Mouse (Mus musculus) intestine, embryonic 16.5 days (tissue): ENCODE measurements around the gene Rap1a. TPM values are rescaled to one million over a fixed set of nuclear protein-coding genes. Genes with fewer than 3 reads are reported as not detected.
"Not testable (repeated sequence)": the region's sequence is repeated elsewhere in the genome, so short reads cannot be mapped to it uniquely, and the experiment has no call there.

Experiments used
- ATAC-seq: fragments of 200-750 bp; cut with Nextera tagmentation; 2 replicates; pipeline ENCODE4 v1.8.0; 2017; ENCODE audit warnings: moderate TSS enrichment, moderate library complexity
- H3K27ac ChIP-seq: fragments of 300-500 bp; sonication (generic); 2 replicates; pipeline ENCODE4 v1.5.1; 2014; ENCODE audit warnings: mild to moderate bottlenecking, low read length
- H3K27me3 ChIP-seq: fragments of 300-500 bp; sonication (generic); replicated peaks from 2 replicates; pipeline ENCODE4 v1.6.1; 2014; ENCODE audit warnings: low read length, control low read depth, mixed read lengths; ENCODE audit not compliant: control insufficient read depth, insufficient read depth
- H3K36me3 ChIP-seq: fragments of 300-500 bp; sonication (generic); 2 replicates; pipeline ENCODE4 v1.6.1; 2014; ENCODE audit warnings: low read length, control low read depth; ENCODE audit not compliant: control insufficient read depth, insufficient read depth
- H3K4me1 ChIP-seq: fragments of 300-500 bp; sonication (generic); 2 replicates; pipeline ENCODE4 v1.6.1; 2014; ENCODE audit warnings: low read length, control low read depth, mixed read lengths; ENCODE audit not compliant: control insufficient read depth, insufficient read depth
- H3K4me2 ChIP-seq: fragments of 300-500 bp; sonication (generic); 2 replicates; pipeline ENCODE4 v1.6.1; 2014; ENCODE audit warnings: low read depth, low read length, control low read depth
- H3K4me3 ChIP-seq: fragments of 300-500 bp; sonication (generic); 2 replicates; pipeline ENCODE4 v1.5.1; 2014; ENCODE audit warnings: mild to moderate bottlenecking, low read length
- H3K9ac ChIP-seq: fragments of 300-500 bp; sonication (generic); 2 replicates; pipeline ENCODE4 v1.6.1; 2014; ENCODE audit warnings: low read depth, low read length
- H3K9me3 ChIP-seq: fragments of 300-500 bp; sonication (generic); 2 replicates; pipeline ENCODE4 v1.6.1; 2016; ENCODE audit warnings: low read length, control low read depth; ENCODE audit not compliant: control insufficient read depth
- WGBS: fragments of 180-500 bp; shearing (Covaris S2); extraction: QIAGEN DNeasy Blood & Tissue Kit; methylation state at CpG from one replicate; pipeline ENCODE4 v1.1.7; 2014; 5-methylcytosine and 5-hydroxymethylcytosine counted together
- polyA plus RNA-seq: library from polyadenylated mRNA; unstranded; fragments of >200 nt; fragmentation: Nextera tagmentation; extraction: Ambion mirVana; gene quantifications from 2 replicates; pipeline ENCODE4 v1.2.1, GENCODE M21; 2015

Gene Rap1a
- polyA plus RNA-seq, 1 experiment from 2014 or later = 107 TPM

DNA sequence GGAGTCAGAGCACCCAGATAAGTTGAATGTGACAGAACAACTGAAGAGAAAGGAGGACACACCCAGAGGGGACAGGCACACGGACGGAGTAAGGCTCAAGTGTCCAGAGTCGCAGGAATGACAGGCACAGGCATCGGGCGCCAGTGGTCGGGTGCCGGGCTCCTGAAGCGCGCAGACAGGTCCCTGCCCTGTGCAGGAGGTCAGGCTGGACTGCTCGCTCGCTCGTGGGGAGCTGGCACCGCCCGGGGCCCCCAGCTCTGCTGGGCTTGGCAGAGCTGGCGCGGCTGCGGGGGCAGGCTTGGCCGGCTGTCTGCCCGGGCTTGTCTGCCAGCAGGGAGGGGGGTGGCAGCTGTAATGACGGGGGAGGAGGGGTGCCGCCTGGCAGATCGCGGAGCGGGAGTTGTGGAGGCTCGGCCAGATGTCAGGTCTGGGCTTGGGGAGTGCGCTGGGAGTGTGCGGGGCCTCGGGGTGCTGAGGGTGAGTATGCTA, 96.0 kb downstream of the Rap1a start:
- H3K4me1 ChIP-seq = peaks cover 14% of the 10 kb centered on the region
- peak overlapping the region; percentile 73 for H3K9ac ChIP-seq
- H3K36me3 ChIP-seq = no peaks in the 10 kb centered on the region
- 0 out of 2 replicates have a peak overlapping the region, but pooled peaks have one; percentile 17 for H3K27ac ChIP-seq
- 0% methylated on average over 28 of the region's 28 CpGs for WGBS
- no peaks in the 10 kb centered on the region for H3K9me3 ChIP-seq
- peaks cover 7% of the 10 kb centered on the region for H3K27me3 ChIP-seq
- H3K4me3 ChIP-seq = peak overlapping the region; percentile 63
- peak; percentile 59 for ATAC-seq
- peak overlapping the region; percentile 96 for H3K4me2 ChIP-seq

DNA sequence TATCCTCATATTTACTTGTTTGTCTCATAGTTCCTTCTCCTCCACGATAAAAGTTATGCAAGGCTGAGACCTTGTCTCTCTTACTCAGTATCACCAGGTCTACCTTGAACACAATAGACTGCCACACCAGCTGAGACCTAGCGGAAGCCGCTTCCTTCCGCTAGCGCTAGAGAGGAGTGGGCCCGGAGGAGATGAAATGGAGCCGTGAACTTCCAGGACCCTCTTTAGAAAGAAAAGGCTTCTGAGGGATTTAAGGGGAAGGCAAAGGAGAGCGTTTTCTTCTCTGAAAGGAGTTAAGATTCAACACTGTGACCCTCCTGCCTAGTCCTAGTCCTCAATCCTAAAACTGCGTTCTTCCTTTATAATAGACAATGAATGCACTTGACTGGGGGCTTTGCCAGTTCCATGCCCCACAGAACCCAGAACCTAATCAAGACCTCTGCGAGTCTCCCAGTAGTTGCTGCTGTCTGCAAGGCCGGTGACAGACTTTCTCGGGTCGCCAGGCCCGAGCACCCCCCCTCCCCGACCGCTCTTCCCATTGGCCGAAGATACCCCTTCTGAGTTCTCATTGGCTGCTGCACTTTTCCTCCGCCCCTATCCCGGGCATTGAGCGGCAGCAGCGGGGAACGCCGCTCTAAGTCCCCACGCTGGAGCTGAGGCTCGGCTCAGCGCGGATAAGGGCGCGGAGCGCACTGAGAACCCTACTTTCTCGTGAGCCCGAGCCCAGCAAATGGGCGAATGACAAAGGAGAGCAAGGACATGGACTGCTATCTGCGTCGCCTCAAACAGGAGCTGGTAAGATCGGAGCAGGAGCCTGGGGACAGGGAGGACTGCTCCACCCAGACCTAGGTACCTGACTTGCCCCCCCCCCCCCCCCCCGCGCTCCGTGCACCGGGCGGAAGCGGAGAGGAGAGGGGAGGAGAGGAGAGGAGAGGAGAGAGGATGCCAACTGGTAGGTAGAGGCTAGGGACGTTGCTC, 96.8 kb downstream of the Rap1a start, which contains the start of gene Inka2:
TSS of gene Inka2 (plus strand) at position 569 of the 978 bp plus-strand sequence.
- Histone ChIP-seq H3K9ac (peak within 1 kb of the TSS; percentile 73), H3K27me3 (peaks cover 7% of the 10 kb centered on the region), H3K4me2 (peak within 1 kb of the TSS; percentile 96), H3K4me3 (peak within 1 kb of the TSS; percentile 63), H3K27ac (peak within 1 kb of the TSS; percentile 17; the same call in 1 of the 2 replicates), H3K4me1 (peaks cover 14% of the 10 kb centered on the region), H3K9me3 (no peaks in the 10 kb centered on the region), H3K36me3 (no peaks in the 10 kb centered on the region)
- peak; percentile 97 for ATAC-seq
- WGBS = 6% methylated on average over 37 of the region's 43 CpGs

DNA sequence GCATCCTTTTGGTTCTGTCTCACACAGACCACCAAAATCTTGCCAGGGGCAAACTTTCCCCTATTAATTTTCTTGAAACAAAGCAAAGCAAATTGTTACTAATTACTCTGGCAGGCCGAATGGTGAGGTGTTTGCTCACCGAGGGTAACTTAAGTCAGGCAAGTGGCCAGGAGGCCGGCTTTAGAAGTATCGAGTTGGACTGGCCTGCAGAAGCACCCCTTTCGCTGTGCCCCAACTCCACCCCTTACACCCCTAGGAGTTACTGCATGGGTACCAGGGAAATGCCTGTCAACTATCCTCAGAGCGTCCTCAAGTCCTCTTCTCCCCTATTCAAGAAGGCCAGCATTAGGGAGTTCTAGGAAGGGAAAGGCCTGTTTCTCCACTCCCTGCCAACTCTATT, 97.6 kb downstream of the Rap1a start:
- no peak overlapping the region; the same call in 1 of the 2 replicates for H3K4me2 ChIP-seq
- no peak for ATAC-seq
- no peak overlapping the region for H3K9ac ChIP-seq
- H3K4me1 ChIP-seq = peaks cover 14% of the 10 kb centered on the region
- no peak overlapping the region for H3K27ac ChIP-seq
- H3K9me3 ChIP-seq = no peaks in the 10 kb centered on the region
- H3K27me3 ChIP-seq = peaks cover 7% of the 10 kb centered on the region
- H3K36me3 ChIP-seq = no peaks in the 10 kb centered on the region
- H3K4me3 ChIP-seq = no peak overlapping the region
- 63% methylated on average over 6 of the region's 6 CpGs for WGBS

DNA sequence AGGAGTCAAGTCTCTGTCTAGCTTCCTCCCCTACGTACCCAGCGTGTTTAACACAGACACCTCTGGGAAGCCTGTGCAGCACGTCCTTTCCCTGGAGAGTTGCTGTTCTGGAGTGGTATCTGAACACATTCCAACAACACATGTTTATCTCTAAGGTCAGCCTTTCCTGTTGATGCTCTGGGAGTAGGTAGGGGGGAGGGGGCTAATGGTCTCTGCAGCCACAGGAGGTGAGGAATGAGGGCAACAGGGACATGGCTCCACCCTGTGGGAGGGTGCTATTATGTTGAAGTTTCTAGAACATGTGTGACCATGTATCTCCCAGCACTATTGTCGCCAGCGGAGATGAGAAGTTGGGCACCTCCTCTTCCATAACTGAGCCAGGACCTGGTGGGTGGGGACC, 99.7 kb downstream of the Rap1a start:
- ATAC-seq = no peak
- WGBS = 41% methylated on average over 5 of the region's 5 CpGs

GRCm38 (mm10) chr3:105700786-105701185, 100.3 kb downstream of the Rap1a start:
- H3K36me3 ChIP-seq, H3K4me2 ChIP-seq, H3K27me3 ChIP-seq, H3K9ac ChIP-seq, ATAC-seq, H3K4me3 ChIP-seq, H3K27ac ChIP-seq, H3K9me3 ChIP-seq: not testable (repeated sequence)
- WGBS = 63% methylated on average over 1 of the region's 1 CpGs
- H3K4me1 ChIP-seq = peaks cover 15% of the 10 kb centered on the region

More for the DNA sequence above, 99.7 kb downstream of the Rap1a start:
- no peak overlapping the region for H3K9ac ChIP-seq
- no peak overlapping the region for H3K4me2 ChIP-seq
- peaks cover 7% of the 10 kb centered on the region; the same call in 1 of the 2 replicates for H3K27me3 ChIP-seq
- no peaks in the 10 kb centered on the region for H3K36me3 ChIP-seq
- H3K4me1 ChIP-seq = peaks cover 15% of the 10 kb centered on the region
- H3K9me3 ChIP-seq = no peaks in the 10 kb centered on the region
- no peak overlapping the region for H3K27ac ChIP-seq
- H3K4me3 ChIP-seq = no peak overlapping the region

- 0 out of 2 replicates have a peak, but pooled peaks have one; percentile 26 for ATAC-seq
- Histone ChIP-seq H3K36me3 (no peaks in the 10 kb centered on the region), H3K27me3 (no peaks in the 10 kb centered on the region), H3K4me2 (no peak overlapping the region), H3K4me3 (no peak overlapping the region), H3K27ac (no peak overlapping the region), H3K9me3 (no peaks in the 10 kb centered on the region), H3K9ac (no peak overlapping the region), H3K4me1 (peaks cover 5% of the 10 kb centered on the region)
- 33% methylated on average over 3 of the region's 3 CpGs for WGBS
Observed at GRCm38 (mm10) chr3:105699241-105699933, 101.7 kb downstream of the Rap1a start.

DNA sequence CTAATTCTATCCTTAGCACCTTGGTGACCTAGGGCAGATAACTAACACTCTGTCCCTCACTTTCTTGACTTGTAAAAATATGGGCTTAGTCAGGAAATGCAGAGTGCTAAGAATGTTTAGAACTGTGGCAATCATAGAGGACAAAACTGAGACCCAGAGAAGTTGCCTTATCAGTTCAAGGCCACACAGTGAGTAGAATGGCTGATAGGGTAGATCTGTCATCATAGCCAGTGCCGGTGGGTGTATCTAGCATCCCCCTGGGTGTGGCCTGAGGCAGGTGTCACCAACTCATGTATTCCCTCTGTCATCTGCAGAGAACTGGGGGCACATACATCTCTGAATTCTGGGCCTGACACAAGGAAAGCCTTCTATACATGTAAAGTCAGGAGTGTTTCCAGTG, 102.8 kb downstream of the Rap1a start:
- Histone ChIP-seq H3K9me3 (no peaks in the 10 kb centered on the region), H3K27me3 (no peaks in the 10 kb centered on the region), H3K36me3 (no peaks in the 10 kb centered on the region), H3K4me1 (peaks cover 3% of the 10 kb centered on the region; the same call in 1 of the 2 replicates), H3K4me2 (no peak overlapping the region), H3K4me3 (no peak overlapping the region), H3K27ac (no peak overlapping the region), H3K9ac (no peak overlapping the region)
- ATAC-seq = no peak
- WGBS = 50% methylated on average over 1 of the region's 1 CpGs

GRCm38 (mm10) chr3:105697148-105697441, 104.0 kb downstream of the Rap1a start:
- 66% methylated on average over 5 of the region's 5 CpGs for WGBS
- no peak overlapping the region; the same call in 1 of the 2 replicates for H3K27ac ChIP-seq

More at GRCm38 (mm10) chr3:105697148-105697441, 104.0 kb downstream of the Rap1a start:
- ATAC-seq = no peak
- Histone ChIP-seq H3K9ac (no peak overlapping the region), H3K4me3 (no peak overlapping the region), H3K36me3 (no peaks in the 10 kb centered on the region), H3K9me3 (no peaks in the 10 kb centered on the region), H3K4me1 (peaks cover 3% of the 10 kb centered on the region; the same call in 1 of the 2 replicates), H3K4me2 (no peak overlapping the region), H3K27me3 (no peaks in the 10 kb centered on the region)
